Mouse (Mus musculus): ENCODE data around the gene Endou. TPM values are rescaled to one million over a fixed set of nuclear protein-coding genes. Genes with fewer than 3 reads are reported as not detected.

Endou gene
- total RNA-seq, 2 experiments from 2014 or later, result 0.36 to 0.91 TPM

- peak; percentile 75 for DNase-seq
Measured at GRCm38 (mm10) chr15:97727048-97727447, 4.1 kb downstream of the Endou start.

- DNase-seq, result no peak
Measured at GRCm38 (mm10) chr15:97726310-97726709, 4.8 kb downstream of the Endou start.

GRCm38 (mm10) chr15:97725198-97725785 lies 5.8 kb downstream of the Endou start:
- no peak for DNase-seq

GRCm38 (mm10) chr15:97724346-97725197 lies 6.6 kb downstream of the Endou start:
- no peak for DNase-seq

GRCm38 (mm10) chr15:97723536-97724345 lies 7.4 kb downstream of the Endou start:
- no peak for DNase-seq

- no peak for DNase-seq
Measured at GRCm38 (mm10) chr15:97721008-97721701, 10.0 kb downstream of the Endou start.

- DNase-seq, result no peak
Measured at GRCm38 (mm10) chr15:97720026-97720675, 11.0 kb downstream of the Endou start.

GRCm38 (mm10) chr15:97719494-97719893 lies 11.6 kb downstream of the Endou start:
- no peak for DNase-seq

- no peak for DNase-seq
Measured at GRCm38 (mm10) chr15:97718535-97719155, 12.5 kb downstream of the Endou start.

GRCm38 (mm10) chr15:97717861-97718534 lies 13.1 kb downstream of the Endou start:
- no peak for DNase-seq

GRCm38 (mm10) chr15:97716782-97717181 lies 14.4 kb downstream of the Endou start:
- no peak for DNase-seq

- DNase-seq, result no peak
Measured at GRCm38 (mm10) chr15:97715734-97716133, 15.4 kb downstream of the Endou start.

GRCm38 (mm10) chr15:97715083-97715482 lies 16.1 kb downstream of the Endou start:
- DNase-seq, result no peak

- DNase-seq, result no peak
Measured at GRCm38 (mm10) chr15:97712546-97712945, 18.6 kb downstream of the Endou start.

- DNase-seq, result no peak
Measured at GRCm38 (mm10) chr15:97710906-97711305, 20.2 kb downstream of the Endou start.

- DNase-seq, result peak; percentile 79
Measured at GRCm38 (mm10) chr15:97705211-97706050, 25.7 kb downstream of the Endou start, which contains the start of gene Rpap3. Gene Rpap3 (minus strand): TSS chr15:97705825.

- DNase-seq, result no peak
Measured at GRCm38 (mm10) chr15:97696616-97697015, 34.5 kb downstream of the Endou start.

- DNase-seq, result no peak
Measured at GRCm38 (mm10) chr15:97693411-97693810, 37.7 kb downstream of the Endou start.

GRCm38 (mm10) chr15:97684118-97684517 lies 47.0 kb downstream of the Endou start:
- no peak for DNase-seq

Data from gastrocnemius, postnatal 25 days (tissue).